Mouse (Mus musculus): ENCODE results near the gene Thap8.
"Not testable (repeated sequence)": the region's sequence is repeated elsewhere in the genome, so short reads cannot be mapped to it uniquely, and the experiment has no call there.

Gene Thap8

GRCm38 (mm10) chr7:30279951-30280669 lies at the start of gene Thap8, which contains the start of gene Wdr62:
Gene Thap8 (plus strand): TSS chr7:30280094.
Gene Wdr62 (minus strand): TSS chr7:30280419.
- peak; percentile 93 to 97 for DNase-seq (ENCODE audit: inconsistent age in 2 of 2, low spot score in 1 of 2)

GRCm38 (mm10) chr7:30231328-30231668 lies 48.6 kb upstream of the Thap8 start:
- no peak for DNase-seq (ENCODE audit: inconsistent age in 2 of 2, low spot score in 1 of 2)

GRCm38 (mm10) chr7:30231669-30232454 lies 48.0 kb upstream of the Thap8 start, which contains the start of the genes Polr2i and Tbcb:
Gene Polr2i (plus strand): TSS chr7:30231948.
Gene Tbcb (minus strand): TSS chr7:30232272.
- DNase-seq (ENCODE audit: inconsistent age in 2 of 2, low spot score in 1 of 2): peak; percentile 99

- peak; percentile 72 to 83 for DNase-seq (ENCODE audit: inconsistent age in 2 of 2, low spot score in 1 of 2)
These were observed 47.2 kb upstream of the Thap8 start for GRCm38 (mm10) chr7:30232631-30233148.

- DNase-seq (ENCODE audit: inconsistent age in 2 of 2, low spot score in 1 of 2): peak in 1 of 2 experiments; percentile 48
These were observed 46.5 kb upstream of the Thap8 start for GRCm38 (mm10) chr7:30233387-30233786.

- DNase-seq (ENCODE audit: inconsistent age in 2 of 2, low spot score in 1 of 2): peak in 1 of 2 experiments; percentile 25
These were observed 45.5 kb upstream of the Thap8 start for GRCm38 (mm10) chr7:30234276-30234858.

- DNase-seq (ENCODE audit: inconsistent age in 2 of 2, low spot score in 1 of 2): no peak
These were observed 44.8 kb upstream of the Thap8 start for GRCm38 (mm10) chr7:30235091-30235490.

- DNase-seq (ENCODE audit: inconsistent age in 2 of 2, low spot score in 1 of 2): no peak
These were observed 44.3 kb upstream of the Thap8 start, which contains the start of gene Ovol3 for GRCm38 (mm10) chr7:30235625-30236024. Gene Ovol3 (minus strand): TSS chr7:30235725.

- not testable (repeated sequence) for DNase-seq (ENCODE audit: inconsistent age in 2 of 2, low spot score in 1 of 2)
These were observed 42.5 kb upstream of the Thap8 start for GRCm38 (mm10) chr7:30237374-30237773.

- DNase-seq (ENCODE audit: inconsistent age in 2 of 2, low spot score in 1 of 2): peak; percentile 35 to 72
These were observed 27.6 kb upstream of the Thap8 start for GRCm38 (mm10) chr7:30251956-30252954.

GRCm38 (mm10) chr7:30265041-30265440 lies 14.9 kb upstream of the Thap8 start:
- DNase-seq (ENCODE audit: inconsistent age in 2 of 2, low spot score in 1 of 2): peak; percentile 38 to 52

GRCm38 (mm10) chr7:30265531-30265930 lies 14.4 kb upstream of the Thap8 start:
- no peak for DNase-seq (ENCODE audit: inconsistent age in 2 of 2, low spot score in 1 of 2)

- no peak for DNase-seq (ENCODE audit: inconsistent age in 2 of 2, low spot score in 1 of 2)
These were observed 14.0 kb upstream of the Thap8 start for GRCm38 (mm10) chr7:30265935-30266334.

- DNase-seq (ENCODE audit: inconsistent age in 2 of 2, low spot score in 1 of 2): no peak
These were observed 13.1 kb upstream of the Thap8 start for GRCm38 (mm10) chr7:30266780-30267179.

GRCm38 (mm10) chr7:30269641-30270040 lies 10.3 kb upstream of the Thap8 start:
- DNase-seq (ENCODE audit: inconsistent age in 2 of 2, low spot score in 1 of 2): no peak

GRCm38 (mm10) chr7:30274383-30274782 lies 5.5 kb upstream of the Thap8 start:
- DNase-seq (ENCODE audit: inconsistent age in 2 of 2, low spot score in 1 of 2): peak in 1 of 2 experiments; percentile 41

GRCm38 (mm10) chr7:30278911-30279310 lies 983 bp upstream of the Thap8 start:
- no peak for DNase-seq (ENCODE audit: inconsistent age in 2 of 2, low spot score in 1 of 2)

GRCm38 (mm10) chr7:30279536-30279935 lies 358 bp upstream of the Thap8 start:
- no peak for DNase-seq (ENCODE audit: inconsistent age in 2 of 2, low spot score in 1 of 2)

- peak; percentile 92 to 96 for DNase-seq (ENCODE audit: inconsistent age in 2 of 2, low spot score in 1 of 2)
These were observed 810 bp downstream of the Thap8 start for GRCm38 (mm10) chr7:30280670-30281138.

GRCm38 (mm10) chr7:30281522-30281921 lies 1.6 kb downstream of the Thap8 start:
- no peak for DNase-seq (ENCODE audit: inconsistent age in 2 of 2, low spot score in 1 of 2)

All from adrenal gland, adult (tissue).